Mouse (Mus musculus) left cerebral cortex, adult 18-20 months (tissue): ENCODE measurements at regions not wholly inside any gene's neighbourhood (a gene's known extent, or its start where the extent isn't known, plus 50 kb on each side); places are given as distances from the start of the nearest gene placed in this dataset.
"Not testable (repeated sequence)": the region's sequence is repeated elsewhere in the genome, so short reads cannot be mapped to it uniquely, and the experiment has no call there.

Experiments used
- DNase-seq, 2 experiments: peaks; one replicate each; pipeline ENCODE4 v3.0.0; 2021 to 2022; ENCODE audit warnings: low spot score in 2 of 2, mixed read lengths in 1 of 2

DNA sequence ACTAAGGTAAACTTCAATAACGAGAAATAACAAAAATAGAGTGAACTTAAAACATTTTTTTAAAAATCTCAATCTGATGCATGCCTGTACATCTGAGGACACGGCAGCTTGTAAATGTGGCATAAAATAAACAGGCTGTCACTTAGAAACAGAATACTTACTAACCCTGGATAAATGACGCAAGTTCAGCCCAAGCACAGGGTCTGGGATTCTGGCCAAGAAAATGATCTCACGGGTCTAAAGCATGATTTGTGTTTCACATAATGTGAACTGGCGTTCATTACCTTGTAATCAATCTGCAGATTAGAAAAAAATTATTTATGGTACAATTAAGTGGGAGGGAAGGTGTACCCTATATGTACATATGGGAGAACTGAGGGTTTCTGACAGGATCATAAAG, 512.1 kb upstream of the Vrk2 start:
- no peak for DNase-seq

DNA sequence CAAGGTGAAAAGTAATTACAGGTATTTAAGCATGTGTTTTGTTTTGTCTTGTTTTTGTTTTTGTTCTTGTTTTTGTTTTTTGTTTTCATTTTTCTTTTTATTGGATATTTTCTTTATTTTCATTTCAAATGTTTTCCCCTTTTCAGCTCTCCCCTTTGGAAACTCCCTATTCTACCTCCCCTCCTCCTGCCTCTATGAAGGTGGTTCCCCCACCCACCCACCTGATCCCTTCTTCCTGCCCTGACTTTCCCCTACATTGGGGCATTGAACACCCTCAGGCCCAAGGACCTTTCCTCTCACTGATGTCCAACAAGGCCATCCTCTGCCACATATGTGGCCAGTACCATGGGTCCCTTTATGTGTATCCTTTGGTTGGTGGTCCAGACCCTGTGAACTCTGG, 509.1 kb upstream of the Vrk2 start:
- no peak for DNase-seq

DNA sequence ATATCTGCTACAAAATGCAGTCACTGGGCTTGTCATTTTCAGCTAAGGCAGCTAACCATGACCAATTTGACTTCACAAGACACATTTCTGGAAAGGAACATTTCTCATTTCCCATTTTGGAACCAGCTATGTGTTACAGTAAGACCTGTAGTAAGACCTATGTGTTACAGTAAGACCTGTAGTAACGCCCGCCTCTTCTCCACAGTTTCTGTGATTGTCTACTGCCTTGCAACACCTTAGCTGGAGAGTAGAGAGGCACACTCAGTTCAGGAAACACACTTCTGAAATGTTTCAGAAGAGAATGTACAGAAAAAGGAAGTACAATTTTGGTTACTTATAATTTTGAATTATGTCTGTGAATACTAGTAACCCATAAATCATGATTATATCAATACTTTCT, 508.2 kb upstream of the Vrk2 start:
- no peak for DNase-seq

DNA sequence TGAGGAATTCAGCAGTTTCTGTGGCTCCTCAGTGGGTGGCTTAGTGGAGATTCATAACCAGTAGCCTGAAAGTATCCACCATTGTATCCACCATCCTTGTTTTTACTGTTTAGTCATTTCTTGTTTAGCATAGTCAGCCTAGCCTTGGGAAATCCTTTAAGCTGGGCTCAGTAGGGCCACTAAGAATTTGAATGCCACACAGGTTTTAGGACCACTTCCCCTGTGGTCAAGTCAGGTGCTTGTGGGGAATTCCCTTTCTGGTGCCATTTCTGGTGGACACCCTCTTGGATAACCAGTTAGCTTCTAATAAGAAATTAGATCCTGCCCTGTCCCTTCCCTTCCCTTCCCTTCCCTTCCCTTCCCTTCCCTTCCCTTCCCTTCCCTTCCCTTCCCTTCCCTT, 502.8 kb upstream of the Vrk2 start:
- no peak for DNase-seq

DNA sequence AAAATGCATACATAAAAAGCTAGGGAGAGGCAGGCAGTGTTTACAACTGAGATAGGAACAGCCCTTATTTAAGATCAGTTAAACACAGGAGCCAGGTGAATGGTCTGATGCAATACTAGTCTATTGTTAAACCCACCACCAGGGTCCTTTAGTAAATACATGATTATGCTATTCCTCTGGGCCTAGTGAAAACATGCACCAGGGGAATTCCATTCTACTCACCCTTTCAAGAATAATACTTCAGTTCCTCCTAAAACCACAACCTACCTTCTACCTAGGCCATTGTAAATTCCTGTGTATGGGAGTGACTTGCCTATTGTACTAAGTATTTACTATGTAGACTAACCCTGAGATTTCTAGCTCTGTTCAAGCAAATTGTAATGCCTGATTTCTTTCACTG, 501.7 kb upstream of the Vrk2 start:
- not testable (repeated sequence) for DNase-seq

DNA sequence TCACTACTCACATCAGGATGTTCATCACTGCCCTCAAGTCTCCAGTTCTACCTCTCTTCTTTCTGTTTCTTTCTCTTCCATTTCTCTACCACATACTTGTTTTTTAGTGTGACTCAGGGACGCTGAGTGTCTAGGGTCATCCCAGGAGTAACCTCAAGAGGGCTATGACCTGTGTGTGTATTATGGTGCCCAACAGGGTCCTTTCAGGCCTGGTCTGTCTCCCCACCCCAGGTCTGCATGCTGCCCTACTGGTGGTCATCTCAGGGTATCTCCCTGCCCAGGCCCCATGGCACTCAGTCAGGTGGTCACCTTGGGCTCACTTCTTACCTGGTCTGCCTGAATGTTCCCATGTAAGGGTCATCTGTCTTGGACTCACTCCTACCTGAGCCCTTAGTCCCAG, 492.7 kb upstream of the Vrk2 start:
- no peak for DNase-seq

DNA sequence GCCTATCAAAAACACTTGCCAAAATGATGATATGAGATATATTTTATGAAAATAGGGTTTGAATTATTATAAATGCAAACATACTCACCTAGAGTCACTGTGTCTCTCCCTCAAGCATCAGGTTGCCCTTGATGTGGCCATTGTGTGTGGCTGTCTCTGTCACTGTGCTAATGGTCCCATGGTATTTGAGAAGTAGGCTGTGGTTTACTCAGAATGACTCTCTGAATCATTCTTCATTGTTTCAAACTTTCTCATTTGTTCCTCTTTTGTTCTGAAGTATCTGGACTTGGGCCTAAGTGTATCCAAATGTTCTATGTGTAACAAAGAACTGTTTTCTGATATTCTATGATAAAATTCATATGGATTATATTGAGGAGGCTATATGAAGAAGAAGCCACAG, 487.4 kb upstream of the Vrk2 start:
- no peak for DNase-seq

DNA sequence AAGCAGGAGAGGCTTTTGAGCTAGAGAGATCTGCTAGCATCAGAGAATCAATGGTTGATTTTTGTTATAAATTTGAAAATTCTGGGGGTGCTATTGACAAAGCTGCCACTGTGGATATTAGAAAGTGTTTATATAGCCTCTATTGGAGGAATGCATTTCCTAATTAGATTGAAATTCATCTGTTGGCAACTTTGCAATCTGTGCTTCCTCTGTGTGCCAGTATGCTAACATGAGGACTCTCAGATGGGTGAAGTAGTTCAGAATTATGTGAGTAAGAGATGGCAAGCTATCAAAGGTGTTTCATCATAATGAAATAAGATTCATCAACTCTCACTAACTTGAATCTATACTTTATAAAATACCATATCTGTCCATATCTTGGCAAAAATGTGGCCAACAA, 476.6 kb upstream of the Vrk2 start:
- DNase-seq = no peak

DNA sequence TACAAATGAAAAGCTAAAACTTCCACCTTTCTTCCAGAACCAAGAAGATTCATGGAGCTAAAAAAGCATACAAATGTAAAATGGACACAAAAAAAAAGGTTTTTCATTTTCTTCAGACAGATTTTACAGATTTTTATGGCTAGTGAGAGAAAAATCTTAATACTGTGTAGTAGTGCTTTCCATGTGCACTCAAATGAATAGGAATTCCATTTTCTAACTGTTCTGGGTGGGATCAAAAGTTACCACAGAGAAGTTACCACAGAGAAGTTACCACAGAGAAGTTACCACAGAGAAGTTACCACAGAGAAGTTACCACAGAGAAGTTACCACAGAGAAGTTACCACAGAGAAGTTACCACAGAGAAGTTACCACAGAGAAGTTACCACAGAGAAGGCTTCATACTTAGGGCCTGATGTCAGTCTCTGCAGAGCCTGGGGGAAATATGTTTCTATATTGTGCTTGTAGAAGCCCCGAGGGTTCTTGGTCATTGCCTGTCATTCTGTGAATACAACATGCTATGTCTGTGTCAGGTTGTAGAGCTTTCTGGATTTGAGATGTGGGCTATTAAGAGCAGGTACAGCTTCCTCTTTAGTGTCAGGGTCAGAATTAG, 433.5 kb upstream of the Vrk2 start:
- no peak for DNase-seq

DNA sequence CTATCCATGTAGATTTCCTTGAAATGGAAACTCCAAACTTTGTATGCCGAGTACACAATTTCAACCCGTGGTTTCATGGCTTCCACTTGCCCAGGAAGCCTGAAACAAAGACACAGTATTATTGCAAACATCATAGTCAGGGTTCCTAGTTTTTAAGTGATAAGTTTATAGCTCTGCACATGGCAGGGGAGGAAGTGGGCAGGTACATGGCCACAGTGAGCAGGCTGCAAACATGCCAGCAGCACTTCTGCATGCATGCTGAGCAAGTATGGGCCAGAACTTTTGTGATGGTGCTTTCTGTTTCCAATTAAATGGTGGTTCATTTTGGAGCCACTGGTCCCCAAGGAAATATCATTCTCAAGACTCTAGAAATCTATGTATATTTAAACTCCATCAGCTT, 431.7 kb upstream of the Vrk2 start:
- no peak for DNase-seq

DNA sequence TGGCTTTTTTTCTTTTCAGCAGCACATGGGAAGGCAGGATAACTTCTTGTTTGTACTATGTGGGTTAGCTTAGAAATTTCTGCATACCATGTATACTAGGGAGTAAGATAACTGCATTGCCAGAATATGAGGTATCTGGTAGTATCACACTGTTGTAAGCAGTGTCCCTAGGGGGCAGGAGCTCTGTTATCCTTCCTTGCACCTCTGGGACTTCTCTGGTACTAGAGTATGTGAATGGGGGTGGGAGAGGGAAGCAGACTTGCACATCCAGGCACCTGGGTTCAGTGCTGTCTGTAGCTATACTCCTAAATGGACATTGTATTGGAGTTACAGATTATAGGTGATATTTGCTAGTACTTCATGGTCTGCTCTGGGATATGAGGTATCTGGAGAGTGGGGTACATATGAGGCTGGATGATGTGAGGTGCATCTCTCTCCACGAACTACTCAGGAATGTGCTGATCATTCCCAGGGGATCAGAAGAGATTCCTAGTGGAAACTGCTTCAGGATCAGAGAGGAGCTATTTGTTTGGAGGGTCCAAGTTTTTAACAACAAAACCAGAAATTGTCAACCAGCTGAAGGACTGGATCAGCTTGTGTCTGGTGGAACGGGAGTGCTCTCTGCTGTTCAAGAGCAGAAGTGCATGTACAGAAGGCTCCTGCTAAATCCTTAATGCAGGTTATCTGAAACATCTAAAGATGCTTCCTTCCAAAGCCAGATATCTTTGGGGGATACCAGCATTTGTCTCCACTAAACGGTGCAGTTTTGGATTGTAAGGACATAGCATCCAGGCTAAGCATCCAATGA, 402.7 kb upstream of the Vrk2 start:
- DNase-seq = peak; percentile 65 to 75

DNA sequence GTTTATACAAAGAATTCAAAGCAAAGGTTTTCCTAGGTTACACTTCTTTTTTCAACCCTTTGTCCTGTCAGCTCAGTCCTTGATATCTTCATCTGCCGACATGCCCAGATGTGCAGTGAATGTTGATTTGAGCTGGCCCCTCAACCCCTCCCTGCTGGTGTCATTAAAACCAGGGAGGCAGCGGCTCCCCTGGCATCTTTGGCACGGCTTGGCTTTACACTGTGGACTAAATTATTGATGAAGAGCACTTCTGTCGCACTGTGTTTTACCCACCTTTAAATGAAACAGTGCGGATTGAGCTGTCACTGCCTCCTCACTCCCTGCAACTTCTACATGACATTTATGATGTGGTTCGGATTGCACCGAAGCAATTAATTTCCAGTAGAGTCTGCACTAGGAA, 387.4 kb upstream of the Vrk2 start:
- no peak for DNase-seq

DNA sequence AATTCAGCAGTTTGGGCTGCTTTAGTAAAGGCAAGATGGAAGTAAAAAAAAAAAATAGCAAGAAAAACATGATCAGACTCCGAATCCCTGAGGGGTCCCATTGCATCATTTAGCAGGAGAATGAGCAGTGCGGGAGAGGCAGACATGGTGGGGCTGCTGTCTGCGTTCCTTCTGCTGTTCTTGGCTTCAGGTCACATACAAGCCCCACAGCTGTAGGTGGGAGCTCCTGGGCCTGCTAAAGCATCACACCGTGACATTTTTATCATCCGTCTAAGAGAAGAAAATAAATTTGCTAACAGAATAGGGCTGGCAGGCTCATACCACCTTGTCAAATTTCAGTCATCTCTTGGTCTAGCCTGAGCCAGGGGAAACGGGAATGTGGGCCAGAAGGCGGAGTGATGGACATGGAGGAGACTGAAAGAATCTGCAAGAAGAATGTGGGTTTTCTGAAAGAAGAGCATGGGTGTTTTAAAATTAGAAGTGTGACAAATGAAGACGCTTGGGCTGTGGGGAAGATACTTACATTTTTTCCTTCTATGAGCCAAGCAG, 378.8 kb upstream of the Vrk2 start:
- DNase-seq = peak in 1 of 2 experiments; percentile 63

DNA sequence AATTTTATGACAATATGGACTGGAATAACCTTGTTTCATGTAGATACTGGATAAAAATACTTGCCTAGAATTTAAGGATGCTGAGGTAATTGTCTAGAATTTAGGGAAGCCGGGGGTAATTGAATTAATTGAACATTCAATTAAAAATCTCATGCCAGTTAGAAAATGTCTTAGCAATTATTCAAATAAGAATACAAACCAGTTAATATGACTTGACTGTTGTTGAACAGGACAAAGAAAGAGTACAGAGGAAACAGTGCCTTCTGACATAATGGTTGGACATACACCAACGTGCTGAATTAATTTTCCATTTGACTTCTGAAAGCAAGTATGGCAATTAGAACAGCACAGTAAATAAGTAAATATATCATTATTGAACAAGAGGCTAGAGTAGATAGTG, 377.4 kb upstream of the Vrk2 start:
- no peak for DNase-seq

DNA sequence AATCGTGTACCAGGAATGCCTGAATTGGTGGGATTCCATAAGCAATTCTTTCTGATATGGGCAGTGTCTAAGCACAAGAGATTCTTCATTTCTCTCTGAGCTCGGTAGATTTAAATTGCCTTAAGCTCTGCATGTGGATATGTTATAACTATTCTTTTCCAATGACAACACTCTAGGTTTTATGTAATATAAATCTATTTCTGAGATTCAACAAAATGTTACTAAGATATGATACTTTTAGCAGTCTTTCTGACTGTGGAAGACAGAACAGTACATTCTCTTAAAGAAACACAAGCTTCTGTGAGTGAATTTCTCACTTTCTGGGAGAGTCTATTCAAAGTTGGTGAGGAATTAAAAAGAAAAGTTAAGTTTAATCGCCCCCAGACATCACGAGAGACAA, 373.6 kb upstream of the Vrk2 start:
- DNase-seq = no peak

DNA sequence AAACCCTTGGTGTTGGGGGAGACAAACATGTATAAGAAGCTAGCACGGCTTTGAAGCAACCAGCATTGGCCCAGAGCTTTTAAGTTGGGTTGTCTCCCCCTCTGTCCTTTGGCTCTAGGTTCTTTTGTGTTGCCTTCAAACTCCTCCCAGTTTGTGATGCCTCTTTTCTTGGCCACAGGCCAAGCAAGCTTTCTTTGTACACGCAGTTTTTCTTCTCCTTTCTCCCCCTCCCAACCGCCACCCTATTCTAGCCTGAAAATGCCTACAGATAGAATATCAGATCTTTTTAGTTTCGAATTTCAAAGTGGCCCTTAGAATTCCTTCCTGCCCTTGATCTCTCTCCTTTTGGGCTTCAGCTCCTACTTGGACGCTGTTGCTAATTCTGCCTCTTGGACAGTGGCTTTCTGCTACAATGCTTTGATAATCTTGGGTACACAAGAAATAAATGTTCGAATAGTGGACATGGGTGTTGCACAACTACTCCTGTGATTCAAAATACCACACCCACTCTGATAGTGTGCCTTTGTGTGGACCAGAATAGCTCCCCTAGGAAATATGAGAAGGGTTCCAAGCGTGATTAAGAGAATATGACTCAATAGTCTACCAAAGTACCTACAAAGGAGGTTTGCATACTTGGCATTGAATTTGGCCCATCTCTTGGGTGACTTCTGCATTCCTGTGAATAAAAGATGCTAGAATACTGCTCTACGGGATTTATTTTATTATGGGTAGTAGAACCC, 369.3 kb upstream of the Vrk2 start:
- peak in 1 of 2 experiments; percentile 26 for DNase-seq

DNA sequence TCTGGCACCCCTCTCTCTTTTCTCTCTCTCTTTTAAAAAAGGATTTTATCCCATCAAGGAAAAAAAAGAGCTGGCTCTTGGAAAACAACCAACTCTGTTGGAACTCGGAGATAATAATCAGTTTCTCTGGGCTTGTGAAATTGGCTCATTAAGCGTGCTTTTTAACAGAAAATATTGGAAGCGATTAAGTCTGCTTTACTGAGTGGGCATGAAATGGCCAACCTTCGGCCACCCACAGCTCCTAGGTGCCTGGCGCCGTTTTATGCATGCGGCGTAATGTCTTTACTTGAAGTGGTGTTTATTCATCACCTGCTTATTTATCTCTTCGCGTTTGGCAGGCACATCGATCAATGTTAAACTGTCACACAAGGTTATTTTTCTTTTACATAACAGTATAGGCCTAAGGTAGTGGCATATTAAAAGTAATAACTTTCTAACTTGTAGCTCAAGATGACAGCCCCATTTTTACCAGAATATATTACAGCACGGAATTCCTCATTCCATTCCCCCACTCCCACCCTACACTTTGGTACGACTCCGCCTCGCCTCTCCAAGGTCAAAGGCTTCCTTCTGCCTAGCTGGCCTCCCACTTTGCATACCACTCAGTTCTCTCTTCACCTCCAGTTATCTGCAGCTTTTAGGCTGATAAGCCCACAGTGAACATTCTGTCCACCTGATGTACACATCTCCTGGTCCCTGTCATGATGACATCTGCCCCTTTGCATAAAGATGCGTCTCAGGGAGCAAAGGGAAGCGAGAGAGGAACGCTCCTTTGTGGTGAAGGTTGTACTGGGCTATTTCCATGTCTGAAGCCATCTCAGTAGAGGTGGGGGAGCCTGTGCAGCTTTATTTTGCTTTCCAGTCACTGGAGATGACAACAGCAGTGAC, 368.5 kb upstream of the Vrk2 start:
- no peak for DNase-seq

DNA sequence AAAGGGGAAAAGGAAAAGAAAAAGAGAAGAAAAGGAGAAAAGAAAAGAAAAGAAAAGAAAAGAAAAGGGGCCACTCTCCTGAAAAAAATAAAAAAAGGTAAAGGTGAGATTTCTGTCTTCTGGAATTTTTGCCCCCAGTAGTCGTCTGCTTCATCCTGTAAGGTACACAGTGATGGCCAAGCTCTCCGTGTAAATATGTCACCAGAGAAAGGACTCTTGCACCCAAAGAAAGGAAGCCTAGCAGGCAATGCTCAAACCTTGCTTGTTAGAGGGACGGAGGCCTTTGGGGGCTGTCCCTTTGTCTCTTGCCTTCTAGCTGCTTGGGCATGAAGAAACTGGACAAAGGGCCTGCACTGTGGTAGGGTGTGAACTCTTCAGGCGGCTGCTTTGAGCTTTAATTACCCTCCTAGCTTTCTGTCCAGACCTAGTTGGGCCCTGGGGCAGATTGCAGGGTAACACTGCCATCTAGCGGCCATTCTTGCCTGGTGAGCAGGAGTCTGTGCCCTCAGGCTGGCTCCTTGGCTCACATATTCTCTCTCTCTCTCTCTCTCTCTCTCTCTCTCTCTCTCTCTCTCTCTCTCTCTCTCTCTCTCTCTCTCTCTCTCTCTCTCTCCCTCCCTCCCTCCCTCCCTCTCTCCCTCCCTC, 367.7 kb upstream of the Vrk2 start:
- DNase-seq = peak; percentile 92 to 97

DNA sequence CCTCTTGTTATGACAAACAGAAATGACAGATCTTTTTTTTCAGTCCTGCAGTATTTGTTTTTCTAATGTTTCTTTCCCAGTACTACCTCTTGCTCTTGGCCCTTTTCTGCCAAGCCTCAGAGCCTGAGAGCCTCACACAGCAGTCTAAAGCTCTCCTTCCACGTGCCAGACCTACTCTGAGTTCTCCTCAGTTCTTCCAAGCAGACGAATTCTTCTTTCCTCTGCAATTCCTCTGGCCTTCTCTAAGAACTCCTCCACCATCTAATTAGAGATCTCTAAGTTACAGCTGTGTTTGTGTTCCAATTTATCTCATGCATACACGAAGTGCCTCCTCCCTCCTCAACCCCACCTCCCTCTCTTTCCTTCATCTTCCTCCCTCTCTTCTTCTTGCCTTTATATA, 362.4 kb upstream of the Vrk2 start:
- no peak for DNase-seq

DNA sequence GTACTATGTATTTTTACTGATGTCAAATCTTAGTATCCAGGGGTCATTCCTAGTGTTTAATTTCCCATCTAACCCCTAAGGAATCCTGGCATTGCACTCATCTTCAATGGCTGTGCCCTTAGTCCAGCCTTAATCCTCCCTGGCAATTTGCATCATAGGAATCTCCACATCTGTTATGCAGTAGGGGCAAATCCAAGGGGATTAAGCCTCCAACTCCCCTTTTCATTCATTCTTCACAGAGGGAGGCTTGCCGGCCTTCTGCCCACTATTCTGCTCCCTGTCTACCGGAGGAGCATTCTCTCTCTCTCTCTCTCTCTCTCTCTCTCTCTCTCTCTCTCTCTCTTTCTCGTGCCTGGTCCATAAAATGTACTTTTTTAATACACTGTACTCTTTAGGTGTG, 338.0 kb upstream of the Vrk2 start:
- no peak for DNase-seq

DNA sequence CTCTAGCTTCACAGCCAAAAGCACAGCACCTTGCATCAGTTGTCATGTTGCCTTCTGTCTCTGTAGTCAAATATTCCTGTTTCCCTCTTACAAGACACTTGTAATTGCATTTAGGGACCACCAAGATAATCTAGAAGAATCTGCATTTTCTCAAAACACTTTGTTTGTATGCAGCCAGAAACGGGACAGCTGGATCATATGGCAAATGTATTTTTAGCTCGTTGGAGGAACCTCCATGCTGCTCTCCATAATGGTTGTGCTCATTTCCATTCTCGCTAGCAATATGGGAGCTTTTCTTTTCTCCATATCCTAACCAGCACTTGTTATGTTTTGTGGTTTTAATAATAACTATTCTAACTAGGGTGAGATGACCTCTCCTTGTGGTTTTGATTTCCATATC, 313.3 kb upstream of the Vrk2 start:
- no peak for DNase-seq
